Mouse (Mus musculus): ENCODE results near the gene Nepro.

Gene Nepro

DNA sequence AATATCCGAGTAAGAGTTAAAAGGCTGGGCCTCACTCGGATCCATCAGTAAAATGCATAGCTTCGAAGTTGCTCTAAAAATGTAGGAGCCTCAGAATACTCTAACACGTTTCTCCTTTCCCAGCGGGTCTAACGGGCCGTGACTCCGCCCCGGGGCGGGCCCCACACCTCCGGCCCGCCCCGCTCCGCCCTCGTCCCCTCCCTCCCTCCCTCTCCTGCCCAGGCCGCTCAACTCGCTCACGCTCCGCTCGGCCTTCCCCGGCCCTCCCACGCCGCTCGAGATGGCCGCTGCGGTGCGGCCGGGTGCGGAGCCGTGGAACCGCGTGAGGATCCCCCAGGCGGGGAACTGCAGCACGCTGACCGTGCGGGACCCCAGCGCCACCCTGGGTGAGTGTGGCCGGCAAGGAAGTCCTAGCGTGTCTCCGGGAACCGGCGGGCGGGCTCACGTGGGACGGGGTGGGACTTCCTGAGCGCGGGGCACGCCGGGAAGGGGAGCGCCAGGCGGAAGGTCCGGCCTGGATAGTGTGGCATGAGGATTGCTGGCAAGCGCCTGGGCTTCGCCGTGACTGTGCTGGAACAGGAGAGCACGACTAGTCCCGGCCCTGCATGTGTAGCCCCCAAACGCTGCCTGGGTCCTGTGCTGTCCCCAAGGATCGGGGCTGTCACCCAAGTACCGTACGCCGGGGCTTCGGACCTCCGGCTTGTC, at the start of gene Nepro:
Gene Nepro, plus strand, starts transcription at position 219 of the 705 bp plus-strand sequence.
- DNase-seq (ENCODE audit: low read depth): peak; percentile 92

DNA sequence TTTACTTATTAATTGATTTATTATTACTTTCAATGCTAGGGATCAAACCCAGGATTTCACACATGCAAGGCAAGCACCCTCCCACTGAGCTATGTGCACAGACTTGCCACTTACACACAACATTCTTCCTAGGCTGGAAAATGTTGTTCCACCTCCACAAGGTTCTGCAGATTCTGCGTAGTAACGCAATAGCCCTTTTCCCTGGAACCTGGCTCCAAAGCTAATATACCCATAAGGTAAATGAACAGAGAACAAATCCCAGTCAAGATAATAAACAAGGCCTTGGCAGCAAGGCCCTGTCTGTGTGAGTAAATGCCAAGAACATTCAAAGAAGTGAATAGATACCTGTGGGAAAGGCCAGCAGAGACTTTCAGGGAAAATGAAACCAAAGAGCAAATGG, 47.7 kb upstream of the Nepro start:
- DNase-seq (ENCODE audit: low read depth): no peak

DNA sequence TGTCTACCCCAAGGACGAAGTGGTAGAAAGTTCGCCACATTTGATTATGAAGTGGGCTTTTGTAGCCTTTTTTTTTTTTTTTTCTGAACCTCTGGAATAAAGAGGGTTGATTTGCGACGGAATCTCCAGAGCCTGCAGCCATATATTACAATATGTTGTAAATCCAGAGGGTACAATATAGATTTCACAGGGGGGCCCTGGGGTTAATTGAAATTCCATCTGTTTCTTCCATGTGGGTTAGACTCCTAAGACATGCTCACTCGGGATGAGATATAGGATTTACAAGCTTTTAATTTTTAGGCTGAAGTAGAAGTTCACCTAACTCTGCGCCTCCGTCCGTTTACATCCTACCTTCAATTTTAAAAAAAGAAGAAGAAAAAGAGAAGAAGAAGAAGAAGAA, 45.0 kb upstream of the Nepro start:
- no peak for DNase-seq (ENCODE audit: low read depth)

DNA sequence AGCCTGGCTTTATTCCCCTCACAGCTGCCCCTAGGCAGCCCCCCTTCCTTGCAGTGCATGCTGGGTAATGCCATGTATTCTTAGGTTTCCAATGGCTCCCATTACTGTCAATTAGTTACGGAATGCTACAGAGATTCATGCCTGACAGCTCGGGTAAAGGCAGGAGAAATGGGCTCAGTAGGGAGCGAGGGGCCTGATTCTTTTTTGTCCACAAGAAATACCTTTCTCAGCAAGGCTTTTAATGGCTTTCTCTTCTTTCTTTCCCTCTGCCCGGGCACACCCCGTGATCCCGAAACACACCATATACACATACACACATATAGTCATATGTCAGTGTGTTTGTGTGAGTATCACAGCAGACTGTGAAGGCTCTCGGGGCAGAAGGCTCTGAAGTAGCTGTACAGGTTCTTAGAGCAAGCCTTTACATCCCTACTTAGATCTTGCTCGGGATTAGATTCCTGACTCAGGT, 44.6 kb upstream of the Nepro start:
- no peak for DNase-seq (ENCODE audit: low read depth)

DNA sequence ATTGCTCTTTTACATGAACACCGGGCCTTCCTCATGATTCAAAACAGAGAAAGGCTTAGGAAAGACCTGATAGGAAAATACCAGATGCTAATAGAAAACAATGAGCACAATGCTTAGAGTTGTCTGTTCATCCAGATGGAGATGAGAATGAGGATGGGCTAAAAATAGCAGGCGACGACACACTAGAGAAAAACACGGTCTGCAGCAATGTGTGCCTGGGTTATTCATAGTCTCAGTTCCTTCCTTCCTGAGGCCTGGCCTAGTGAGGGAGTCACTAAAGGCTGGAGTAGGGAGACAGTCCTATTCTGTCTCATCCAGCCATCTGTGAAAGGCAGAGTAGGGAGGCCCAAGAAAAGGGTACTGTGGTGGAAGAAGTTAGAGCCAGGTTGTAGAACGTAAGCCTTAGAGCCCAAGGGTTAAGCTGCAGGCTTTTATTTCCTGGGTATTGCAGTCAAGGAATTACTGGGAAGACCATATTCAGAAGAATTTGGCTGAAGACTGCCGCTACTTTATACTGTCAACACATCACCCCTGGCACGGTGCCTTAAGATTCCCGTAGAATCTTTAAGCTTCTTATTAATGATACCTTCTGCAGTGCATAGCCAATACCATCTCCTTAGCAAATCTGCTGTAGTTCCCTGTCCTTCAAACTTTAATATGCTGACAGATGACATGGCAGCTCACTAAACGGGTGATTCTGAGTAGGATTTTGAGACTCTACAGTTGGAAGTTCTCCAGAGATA, 43.2 kb upstream of the Nepro start:
- DNase-seq (ENCODE audit: low read depth): no peak

DNA sequence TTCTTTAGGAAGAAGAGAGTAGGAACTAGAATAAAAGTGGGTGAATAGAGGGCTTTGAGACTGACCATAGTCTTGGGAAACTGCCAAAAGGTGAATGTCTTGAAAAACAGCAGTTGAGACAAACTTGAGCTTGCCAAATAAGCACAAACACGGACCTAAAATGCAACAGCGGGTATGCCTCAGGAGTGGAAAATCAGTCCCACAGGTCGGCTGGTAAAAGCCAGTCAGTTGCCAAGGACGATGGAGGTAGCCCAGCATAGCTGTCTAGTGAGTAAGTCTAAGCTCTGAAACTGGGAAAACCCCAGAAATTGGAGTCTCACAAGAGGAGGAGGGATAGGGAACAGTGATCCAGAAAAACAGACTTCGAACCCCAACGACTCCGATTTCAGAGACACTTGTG, 39.5 kb upstream of the Nepro start:
- no peak for DNase-seq (ENCODE audit: low read depth)

DNA sequence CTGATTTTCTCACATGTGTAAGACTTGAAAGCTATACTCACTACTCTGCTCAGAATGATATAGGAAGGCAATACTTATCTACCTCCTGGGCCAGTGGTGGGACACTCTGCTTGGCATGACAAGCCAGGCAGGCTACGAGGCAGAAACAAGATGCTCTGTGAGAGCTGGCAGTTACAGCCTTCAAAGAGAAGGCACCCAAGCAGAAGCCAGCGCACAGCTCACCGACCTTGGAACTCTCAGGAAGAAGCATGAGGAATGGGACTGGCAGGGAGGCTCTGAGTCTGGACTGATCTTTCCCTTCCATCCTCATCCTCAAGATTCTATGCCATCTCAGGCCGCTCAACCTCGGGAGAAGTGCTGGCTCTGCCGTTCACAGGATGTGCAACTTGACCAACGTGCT, 38.7 kb upstream of the Nepro start:
- DNase-seq (ENCODE audit: low read depth): no peak

DNA sequence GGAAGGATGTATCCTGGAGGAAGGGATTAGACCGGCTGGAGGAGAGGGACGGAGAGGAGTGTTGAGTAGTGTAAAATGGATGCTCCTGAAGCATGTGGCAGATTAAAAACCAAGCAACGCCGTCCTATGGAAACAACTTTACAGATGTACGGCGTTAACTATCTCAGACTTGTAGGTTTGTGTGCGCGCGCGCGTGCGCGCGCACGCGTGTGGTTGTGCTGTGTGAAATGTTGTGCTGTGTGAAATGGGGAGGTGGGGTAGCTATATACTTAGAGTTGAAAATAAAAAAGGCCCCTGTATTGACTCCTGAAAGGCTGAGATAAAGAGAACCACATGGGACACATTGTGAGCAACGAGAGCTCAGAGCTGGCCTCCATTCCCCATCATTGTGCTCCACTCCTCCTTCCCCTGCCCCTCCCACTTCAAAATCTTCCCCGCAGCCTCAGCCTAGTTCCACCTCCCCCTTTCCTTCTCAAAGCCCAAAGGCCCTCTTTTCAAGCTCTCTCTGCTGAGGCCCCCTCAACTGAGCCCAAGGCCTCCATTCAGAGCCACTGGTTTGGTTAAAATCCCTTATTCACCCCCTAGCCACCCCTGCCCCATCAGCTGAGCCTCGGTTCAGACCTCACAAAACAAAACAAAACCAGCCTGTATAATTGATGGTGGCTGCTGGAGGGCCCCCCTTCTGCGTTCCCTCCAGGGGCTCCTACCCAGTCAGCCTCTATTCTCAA, 36.9 kb upstream of the Nepro start:
- no peak for DNase-seq (ENCODE audit: low read depth)

DNA sequence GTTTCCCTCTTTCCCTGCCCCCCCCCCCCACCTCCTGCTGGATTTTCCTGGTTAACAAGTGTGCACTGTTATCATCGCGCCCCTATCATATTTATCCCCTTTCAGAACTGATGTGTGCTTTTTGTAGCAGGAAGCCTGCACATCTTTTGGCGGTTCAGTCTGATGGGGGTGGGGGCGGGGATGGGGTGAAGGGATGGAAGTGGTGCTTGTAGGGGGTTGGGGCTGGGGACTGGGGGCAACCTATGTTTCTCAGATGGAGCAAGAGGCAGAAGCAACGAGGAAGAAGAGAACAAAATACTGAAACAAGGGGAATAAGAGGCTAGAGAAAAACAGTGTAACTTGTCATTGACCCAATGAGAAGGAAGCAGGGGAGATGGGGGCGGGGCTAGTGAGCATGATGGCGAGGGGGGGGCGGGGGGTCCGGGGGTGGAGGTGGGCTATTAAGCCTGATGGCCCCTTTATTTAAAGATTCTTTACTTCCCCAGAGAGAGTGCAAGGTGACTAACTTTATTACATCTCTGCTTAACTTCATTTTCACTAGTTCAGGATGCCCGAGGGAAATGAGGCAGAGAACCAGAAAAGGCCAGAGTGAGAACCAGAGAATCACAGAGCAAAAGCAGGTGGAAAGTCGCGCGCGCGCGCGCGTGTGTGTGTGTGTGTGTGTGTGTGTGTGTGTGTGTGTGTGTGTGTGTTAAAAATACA, 36.2 kb upstream of the Nepro start:
- no peak for DNase-seq (ENCODE audit: low read depth)

DNA sequence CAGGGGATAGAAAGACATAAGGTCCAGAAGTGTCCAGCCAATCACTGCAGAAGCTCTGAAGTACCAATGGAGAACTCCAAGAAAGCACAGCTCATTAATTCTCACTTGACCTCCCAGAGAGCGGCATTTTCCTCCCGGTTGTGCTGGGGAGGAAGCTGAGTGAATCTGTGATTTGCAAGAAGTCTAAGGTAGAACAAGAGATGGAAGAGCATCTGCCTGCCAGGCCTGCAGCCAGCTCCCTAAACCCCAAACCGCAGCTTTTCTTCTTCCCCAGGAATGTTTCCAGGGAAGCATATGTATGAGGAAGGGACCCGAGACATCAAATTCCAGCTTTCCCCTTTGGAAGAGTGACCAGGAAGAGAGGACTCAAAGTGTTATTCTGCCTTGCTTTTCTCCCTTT, 35.6 kb upstream of the Nepro start:
- no peak for DNase-seq (ENCODE audit: low read depth)

DNA sequence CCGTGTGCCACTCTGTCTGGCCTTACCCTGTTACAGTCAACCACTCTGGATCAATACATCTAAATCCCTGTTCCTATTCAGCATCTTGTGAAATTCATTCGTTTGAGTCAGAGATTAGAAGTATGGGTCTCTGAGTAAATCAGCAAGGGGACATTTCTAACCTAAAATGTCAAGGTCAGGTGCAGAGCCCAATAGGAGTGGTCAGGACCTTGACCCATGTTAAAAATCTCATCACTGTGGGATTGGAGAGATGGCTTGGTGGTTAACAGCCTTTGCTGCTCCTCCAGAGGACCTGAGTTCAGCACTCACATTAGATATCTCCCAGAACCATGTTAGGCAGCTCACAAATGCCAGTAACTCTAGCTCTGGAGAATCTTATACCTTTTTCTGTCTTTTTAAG, 33.6 kb upstream of the Nepro start:
- no peak for DNase-seq (ENCODE audit: low read depth)

DNA sequence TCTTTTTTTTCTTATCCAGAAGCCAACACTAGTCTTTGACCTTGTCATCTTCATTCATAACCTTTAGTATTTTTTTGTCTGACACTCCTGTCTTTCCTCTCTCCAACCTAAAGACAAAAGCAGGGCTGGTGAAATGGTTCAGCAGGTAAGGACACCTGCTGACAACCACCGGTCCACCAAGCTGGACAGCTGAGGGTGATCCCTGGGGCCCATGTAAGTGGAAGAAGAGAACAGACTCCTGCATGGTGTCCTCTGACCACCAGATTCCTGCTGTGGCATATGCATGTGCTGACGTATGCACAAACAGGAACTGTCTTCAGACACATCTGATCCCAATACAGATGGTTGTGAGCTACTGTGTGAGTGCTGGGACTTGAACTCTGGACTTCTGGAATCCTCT, 33.0 kb upstream of the Nepro start:
- DNase-seq (ENCODE audit: low read depth): no peak

DNA sequence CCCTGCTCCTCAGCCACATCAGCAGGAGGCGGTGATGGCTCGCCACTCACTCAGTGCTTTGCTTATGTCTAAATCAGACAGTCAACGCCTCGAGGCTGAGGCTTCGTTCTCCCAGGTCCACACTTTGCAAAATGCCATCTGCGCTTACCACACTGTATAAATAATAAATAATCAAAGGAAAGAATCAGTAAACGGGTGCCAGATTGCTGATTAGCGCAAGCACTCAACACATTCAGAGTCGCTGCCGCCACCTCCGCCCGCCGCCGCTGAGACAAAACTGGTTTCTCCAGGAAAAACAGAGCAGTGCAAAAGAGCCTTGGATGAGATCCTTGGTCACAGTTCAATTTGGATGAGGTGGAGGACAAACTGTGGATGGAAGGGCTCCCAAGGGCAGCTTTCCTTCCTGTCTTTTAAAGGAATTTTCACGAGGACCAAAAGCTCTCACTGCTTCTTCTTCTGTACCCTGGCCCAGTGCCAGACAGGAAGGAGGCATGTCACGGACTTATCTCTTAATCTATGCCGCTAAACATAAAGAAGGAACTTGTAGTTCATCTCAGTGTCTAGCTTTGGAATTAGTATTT, 32.5 kb upstream of the Nepro start:
- peak; percentile 85 for DNase-seq (ENCODE audit: low read depth)

DNA sequence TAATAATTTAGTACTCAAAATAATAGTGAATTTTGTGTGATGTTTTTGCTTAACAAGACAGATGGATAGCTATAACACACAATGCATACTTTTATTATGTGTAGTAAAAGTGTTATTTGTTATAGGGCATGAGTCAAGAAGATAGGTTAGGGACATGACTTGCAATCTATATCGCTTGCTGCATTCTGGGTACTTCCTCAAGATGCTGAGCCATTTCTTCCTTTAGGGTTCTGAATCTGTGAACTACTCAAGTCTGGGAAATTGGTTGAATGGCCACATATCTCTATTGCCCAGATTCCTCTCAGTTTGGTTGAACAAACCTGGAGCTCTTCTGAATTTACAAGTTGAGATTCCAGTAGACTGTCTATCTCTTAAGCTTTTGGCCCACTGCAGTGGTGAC, 31.6 kb upstream of the Nepro start:
- peak; percentile 37 for DNase-seq (ENCODE audit: low read depth)

DNA sequence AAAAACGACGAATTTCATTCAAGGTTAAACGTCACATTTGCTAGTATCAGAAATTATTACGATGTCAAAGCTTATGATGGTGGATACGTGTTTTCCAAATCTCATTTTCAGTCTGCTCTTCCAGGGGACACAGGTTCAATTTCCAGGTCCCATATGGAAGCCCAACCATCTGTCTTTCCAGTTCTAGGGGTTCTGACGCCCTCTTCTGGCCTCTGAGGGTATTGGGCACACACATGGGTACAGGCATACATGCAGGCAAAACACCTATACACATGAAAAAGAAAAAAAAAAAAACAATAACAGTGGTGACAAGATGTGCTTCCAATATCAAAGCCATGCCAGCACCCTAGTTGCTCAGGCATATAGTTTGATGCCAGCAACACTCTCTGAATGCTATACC, 30.4 kb upstream of the Nepro start:
- peak; percentile 17 for DNase-seq (ENCODE audit: low read depth)

DNA sequence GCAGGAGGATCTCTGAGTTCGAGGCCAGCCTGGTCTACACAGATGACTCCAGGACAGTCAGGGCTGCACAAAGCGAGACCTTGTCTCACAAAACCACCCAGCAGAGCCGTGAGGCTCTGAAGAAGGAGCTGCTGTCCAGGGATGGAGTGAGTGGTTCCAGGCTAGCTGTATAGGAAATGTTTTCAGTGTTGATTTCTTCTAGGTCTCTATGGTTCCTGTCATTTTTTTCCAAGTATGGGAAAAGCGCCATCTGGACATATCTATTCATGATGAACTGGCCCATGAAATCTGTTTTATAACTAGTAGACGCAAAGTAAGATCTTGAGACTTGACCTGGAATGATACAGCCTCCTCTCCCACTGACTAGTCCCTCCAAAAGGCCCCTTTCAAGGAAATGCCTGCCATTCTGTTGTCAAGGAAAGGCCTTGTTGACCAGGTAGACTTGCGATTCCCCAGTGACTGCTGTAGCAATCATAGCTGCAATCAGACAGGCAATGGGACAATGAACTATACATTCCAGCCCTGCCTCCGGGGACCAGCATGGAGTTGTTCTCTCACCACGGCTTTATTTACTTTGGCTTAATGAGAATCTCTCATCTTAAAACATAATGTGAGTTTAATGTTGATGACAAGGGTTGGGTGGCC, 28.8 kb upstream of the Nepro start:
- DNase-seq (ENCODE audit: low read depth): no peak

DNA sequence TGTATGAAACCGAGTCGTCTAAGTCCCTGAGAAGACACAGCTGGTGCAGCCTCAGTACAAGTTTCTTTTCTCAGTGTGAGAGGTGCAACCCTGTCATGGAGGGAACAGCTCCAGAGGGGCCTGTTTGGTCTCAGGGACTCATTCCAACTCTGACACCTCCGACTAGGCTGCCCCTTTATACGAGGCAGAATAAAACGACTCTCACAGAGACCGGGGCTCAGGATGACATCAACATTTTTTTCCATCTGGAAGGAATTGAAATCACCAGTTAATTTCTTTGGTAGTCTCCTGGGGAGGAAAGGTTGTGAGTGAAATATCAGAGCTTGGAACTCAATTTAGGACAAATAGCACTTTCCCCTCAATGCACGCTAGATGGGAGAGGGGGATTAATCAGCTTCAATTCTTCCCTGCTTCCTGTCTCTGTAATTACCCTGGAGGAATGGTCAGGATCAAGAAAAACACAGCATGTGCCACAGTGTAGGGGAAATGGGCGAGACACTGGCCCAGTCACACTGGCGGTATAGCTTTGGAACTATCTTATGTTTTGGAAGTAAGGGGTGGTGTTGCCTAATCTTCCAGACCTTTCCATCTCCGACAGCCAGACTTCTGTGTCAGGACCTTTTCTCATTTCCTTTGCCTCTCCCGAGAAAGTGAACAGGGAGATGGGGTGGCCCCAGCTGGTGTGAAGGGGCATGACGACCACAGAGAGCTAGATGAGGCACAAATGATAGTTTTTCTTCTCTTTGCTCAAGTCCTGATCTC, 28.1 kb upstream of the Nepro start:
- DNase-seq (ENCODE audit: low read depth): no peak

DNA sequence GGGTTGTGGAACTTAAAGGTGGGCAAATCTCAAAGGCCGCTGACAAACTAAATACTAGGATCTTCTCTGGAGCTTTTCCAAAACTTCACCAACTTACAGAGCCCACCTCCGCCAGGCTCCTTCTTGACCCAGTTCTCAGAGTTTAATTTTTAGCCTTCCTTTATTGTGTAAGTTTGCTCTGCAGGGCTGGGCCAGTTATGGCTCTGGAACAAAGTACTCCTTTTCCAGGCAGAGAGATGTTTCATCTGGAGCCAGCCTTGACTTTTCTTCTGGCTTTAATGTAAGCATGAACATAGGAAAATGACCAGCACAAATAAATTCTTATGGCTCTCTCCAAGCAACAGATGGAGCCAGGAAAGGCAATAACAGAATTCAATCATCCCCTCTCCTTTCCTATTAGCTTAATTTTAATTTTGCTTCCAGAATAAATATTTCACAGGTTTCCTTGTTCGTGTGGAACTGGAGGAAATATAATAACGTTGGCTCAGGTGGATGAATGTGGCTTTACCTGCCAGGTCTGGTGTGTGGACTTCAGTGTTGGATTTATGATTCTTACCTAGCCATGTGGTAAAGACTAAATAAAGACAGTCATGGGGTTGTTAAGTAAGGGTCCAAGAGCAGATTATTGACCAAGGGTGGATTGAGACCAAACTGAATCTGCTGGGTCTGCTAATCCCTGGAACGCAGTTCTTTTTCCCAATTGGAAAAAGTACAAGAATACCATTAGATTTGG, 26.5 kb upstream of the Nepro start:
- DNase-seq (ENCODE audit: low read depth): no peak

DNA sequence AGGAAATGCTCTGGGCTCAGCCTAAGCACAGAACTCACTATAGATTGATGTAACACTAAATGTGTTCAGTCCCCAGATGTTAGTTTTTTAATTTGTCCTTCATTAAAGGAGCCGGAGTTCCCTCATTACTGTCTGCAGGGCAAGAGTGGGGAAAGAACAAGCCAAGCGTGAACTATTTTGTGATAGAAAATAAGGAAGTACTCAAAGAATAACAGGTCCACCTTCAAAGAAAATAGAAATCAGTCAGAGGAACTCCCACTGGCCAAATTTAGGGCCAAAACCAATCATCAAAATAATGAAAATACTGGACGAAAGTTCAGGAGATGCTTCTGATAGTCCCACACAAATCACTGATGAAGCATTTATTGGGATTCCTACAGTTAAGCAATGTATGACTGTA, 22.9 kb upstream of the Nepro start:
- DNase-seq (ENCODE audit: low read depth): no peak

DNA sequence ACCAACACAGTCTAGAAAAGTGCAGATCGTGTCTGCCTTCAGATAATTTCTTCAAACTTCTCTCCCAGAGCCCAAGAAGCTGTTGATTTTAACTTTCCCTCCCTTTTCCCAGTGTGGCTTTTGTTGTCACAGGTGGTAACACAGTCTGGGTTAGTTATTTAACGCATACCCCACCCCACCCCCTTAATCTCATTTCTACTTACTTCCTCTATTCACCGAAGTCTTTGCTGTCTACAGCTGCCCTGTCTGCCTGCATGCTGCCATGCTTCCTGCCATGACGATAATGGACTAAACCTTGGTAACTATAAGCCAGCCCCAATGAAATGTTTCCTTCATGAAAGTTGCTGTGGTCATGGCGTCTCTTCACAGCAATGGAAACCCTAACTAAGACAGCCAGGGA, 21.8 kb upstream of the Nepro start:
- peak; percentile 16 for DNase-seq (ENCODE audit: low read depth)
